Mouse (Mus musculus) cerebral cortex, adult 2 months (tissue): Measurements from ENCODE around the gene Slc16a8.

ENCODE experiments used
- WGBS: fragments of 180-500 bp; shearing (Covaris S2); methylation state at CpG from one replicate; pipeline ENCODE4 v1.1.7; 2018; 5-methylcytosine and 5-hydroxymethylcytosine counted together

The Slc16a8 gene

GRCm38 (mm10) chr15:79216191-79216590, 38.4 kb downstream of the Slc16a8 start:
- WGBS: 89% methylated on average over 3 of the region's 3 CpGs

GRCm38 (mm10) chr15:79213591-79213990, 41.0 kb downstream of the Slc16a8 start:
- WGBS: 66% methylated on average over 6 of the region's 6 CpGs

GRCm38 (mm10) chr15:79212750-79213446, 41.7 kb downstream of the Slc16a8 start:
- WGBS: 82% methylated on average over 26 of the region's 26 CpGs

GRCm38 (mm10) chr15:79210357-79210756, 44.2 kb downstream of the Slc16a8 start:
- WGBS: 74% methylated on average over 2 of the region's 2 CpGs

- 67% methylated on average over 27 of the region's 27 CpGs for WGBS
Measured at GRCm38 (mm10) chr15:79208758-79209439, 45.7 kb downstream of the Slc16a8 start.

- WGBS: 79% methylated on average over 6 of the region's 6 CpGs
Measured at GRCm38 (mm10) chr15:79208211-79208610, 46.4 kb downstream of the Slc16a8 start.

DNA sequence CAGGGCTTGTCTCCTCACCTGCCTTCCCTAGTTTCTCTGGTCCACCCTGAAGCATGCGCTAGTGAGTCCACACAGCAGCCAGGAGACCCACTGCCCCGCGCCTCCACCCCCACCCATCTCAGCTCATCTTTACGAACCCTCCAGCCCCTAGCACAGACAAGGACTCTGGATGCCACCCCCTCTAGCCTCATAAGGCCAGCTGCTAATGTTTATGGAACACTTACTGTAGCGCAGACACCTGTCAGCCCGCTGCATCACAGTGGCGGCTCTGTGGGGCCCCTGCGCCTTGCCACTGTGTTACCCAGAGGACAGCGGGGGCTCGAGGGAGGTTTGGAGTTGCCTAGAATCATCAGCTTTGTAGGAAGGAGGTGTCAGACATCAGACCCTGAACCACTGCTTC, 52.0 kb downstream of the Slc16a8 start:
- 54% methylated on average over 10 of the region's 10 CpGs for WGBS

- WGBS: 14% methylated on average over 13 of the region's 13 CpGs
Measured at GRCm38 (mm10) chr15:79201491-79202150, 52.9 kb downstream of the Slc16a8 start.
